Mouse (Mus musculus) mouse embryonic stem cell (cell line): ENCODE results near the gene Sirt5.

Experiments
- in situ Hi-C, 2 experiments: fragments of 300-500 bp; cut with MboI; formaldehyde crosslinking; loops; 1 replicate in 1 of 2; 3 replicates in 1 of 2; pipeline ENCODE4 v1.14.3; 2019 to 2020; ENCODE audit warnings: low sequenced_read_pairs in 2 of 2, low pct_unique_long_range_greater_than_20kb in 1 of 2, mixed read lengths in 1 of 2; ENCODE audit not compliant: unreplicated experiment in 1 of 2

Gene Sirt5

GRCm38 (mm10) chr13:43444717-43445116, 79.4 kb downstream of the Sirt5 start:
- in situ Hi-C loops: no loop called here
